Mouse (Mus musculus) intestine, embryonic 15.5 days (tissue): Measurements from ENCODE around the gene Rpl13a. TPM values are rescaled to one million over a fixed set of nuclear protein-coding genes. Genes with fewer than 3 reads are reported as not detected.

Source experiments
- ATAC-seq: fragments of 200-750 bp; cut with Nextera tagmentation; 2 replicates; pipeline ENCODE4 v1.8.0; 2017; ENCODE audit warnings: moderate TSS enrichment, moderate library complexity
- H3K27ac ChIP-seq: fragments of 300-500 bp; sonication (generic); 2 replicates; pipeline ENCODE4 v1.5.1; 2015; ENCODE audit warnings: mild to moderate bottlenecking, inconsistent platforms
- H3K27me3 ChIP-seq: fragments of 300-500 bp; sonication (generic); replicated peaks from 2 replicates; pipeline ENCODE4 v1.6.1; 2015; ENCODE audit warnings: inconsistent platforms
- H3K36me3 ChIP-seq: fragments of 300-500 bp; sonication (generic); 2 replicates; pipeline ENCODE4 v1.6.1; 2015; ENCODE audit warnings: inconsistent platforms
- H3K4me1 ChIP-seq: fragments of 300-500 bp; sonication (generic); replicated peaks from 2 replicates; pipeline ENCODE4 v1.6.1; 2015; ENCODE audit warnings: inconsistent platforms
- H3K4me2 ChIP-seq: fragments of 300-500 bp; sonication (generic); replicated peaks from 2 replicates; pipeline ENCODE4 v1.6.1; 2015; ENCODE audit warnings: mild to moderate bottlenecking, inconsistent platforms
- H3K4me3 ChIP-seq: fragments of 300-500 bp; sonication (generic); replicated peaks from 2 replicates; pipeline ENCODE4 v1.5.1; 2015; ENCODE audit warnings: inconsistent platforms
- H3K9ac ChIP-seq: fragments of 300-500 bp; sonication (generic); 2 replicates; pipeline ENCODE4 v1.6.1; 2015; ENCODE audit warnings: inconsistent platforms
- H3K9me3 ChIP-seq: fragments of 300-500 bp; sonication (generic); 2 replicates; pipeline ENCODE4 v1.6.1; 2016; ENCODE audit warnings: inconsistent platforms
- WGBS: fragments of 180-500 bp; shearing (Covaris S2); methylation state at CpG from one replicate; pipeline ENCODE4 v1.1.7; 2015; 5-methylcytosine and 5-hydroxymethylcytosine counted together
- polyA plus RNA-seq: library from polyadenylated mRNA; unstranded; fragments of >200 nt; fragmentation: Nextera tagmentation; extraction: Ambion mirVana; gene quantifications from 2 replicates; pipeline ENCODE4 v1.2.1, GENCODE M21; 2015

The Rpl13a gene
- polyA plus RNA-seq, 1 experiment from 2014 or later = 1,445 TPM

- Histone ChIP-seq H3K4me2 (peak within 1 kb of the TSS; percentile 61), H3K27ac (peak within 1 kb of the TSS; percentile 83), H3K4me1 (peaks cover 17% of the 10 kb centered on the region), H3K27me3 (no peaks in the 10 kb centered on the region), H3K4me3 (peak within 1 kb of the TSS; percentile 50), H3K36me3 (peaks cover 11% of the 10 kb centered on the region), H3K9ac (peak within 1 kb of the TSS; percentile 64), H3K9me3 (no peaks in the 10 kb centered on the region)
- WGBS = under 1% methylated on average over 16 of the region's 16 CpGs
- ATAC-seq = peak; percentile 91
These were observed 36.5 kb downstream of the Rpl13a start, which contains the start of gene Rcn3 for GRCm38 (mm10) chr7:45092048-45092447. TSS of gene Rcn3 (minus strand) at chr7:45092221.

- Histone ChIP-seq H3K4me2 (peak overlapping the region; percentile 61), H3K9me3 (no peaks in the 10 kb centered on the region), H3K4me3 (peak overlapping the region; percentile 50), H3K36me3 (peaks cover 18% of the 10 kb centered on the region), H3K27ac (peak overlapping the region; percentile 82), H3K4me1 (peaks cover 17% of the 10 kb centered on the region), H3K27me3 (no peaks in the 10 kb centered on the region), H3K9ac (peak overlapping the region; percentile 64)
- 13% methylated on average over 35 of the region's 35 CpGs for WGBS
- ATAC-seq = peak; percentile 56
These were observed 37.3 kb downstream of the Rpl13a start for GRCm38 (mm10) chr7:45091001-45091990.

- WGBS = 78% methylated on average over 13 of the region's 13 CpGs
- Histone ChIP-seq H3K4me2 (peak overlapping the region; percentile 61), H3K4me1 (peaks cover 17% of the 10 kb centered on the region), H3K9me3 (no peaks in the 10 kb centered on the region), H3K27me3 (no peaks in the 10 kb centered on the region), H3K36me3 (peaks cover 22% of the 10 kb centered on the region), H3K27ac (0 out of 2 replicates have a peak overlapping the region, but pooled peaks have one; percentile 82), H3K4me3 (peak overlapping the region; percentile 50), H3K9ac (no peak overlapping the region; the same call in 1 of the 2 replicates)
- no peak for ATAC-seq
These were observed 38.1 kb downstream of the Rpl13a start for GRCm38 (mm10) chr7:45090251-45090977.

- 92% methylated on average over 17 of the region's 17 CpGs for WGBS
- no peak overlapping the region for H3K27ac ChIP-seq
- no peak overlapping the region for H3K4me2 ChIP-seq
- ATAC-seq = no peak
- H3K9me3 ChIP-seq = no peaks in the 10 kb centered on the region
- H3K36me3 ChIP-seq = peaks cover 24% of the 10 kb centered on the region
- peaks cover 13% of the 10 kb centered on the region for H3K4me1 ChIP-seq
- H3K9ac ChIP-seq = no peak overlapping the region
- H3K4me3 ChIP-seq = no peak overlapping the region
- no peaks in the 10 kb centered on the region for H3K27me3 ChIP-seq
These were observed 40.0 kb downstream of the Rpl13a start for GRCm38 (mm10) chr7:45088597-45088996.

- no peak overlapping the region for H3K9ac ChIP-seq
- no peak overlapping the region for H3K4me2 ChIP-seq
- no peak overlapping the region for H3K27ac ChIP-seq
- no peak for ATAC-seq
- peaks cover 13% of the 10 kb centered on the region for H3K4me1 ChIP-seq
- no peaks in the 10 kb centered on the region for H3K9me3 ChIP-seq
- 75% methylated on average over 4 of the region's 4 CpGs for WGBS
- H3K27me3 ChIP-seq = no peaks in the 10 kb centered on the region
- no peak overlapping the region for H3K4me3 ChIP-seq
- peaks cover 30% of the 10 kb centered on the region for H3K36me3 ChIP-seq
These were observed 42.5 kb downstream of the Rpl13a start for GRCm38 (mm10) chr7:45086084-45086483.

- ATAC-seq = no peak
- H3K27me3 ChIP-seq = no peaks in the 10 kb centered on the region
- WGBS = 82% methylated on average over 22 of the region's 22 CpGs
- 0 out of 2 replicates have a peak overlapping the region, but pooled peaks have one; percentile 2 for H3K4me2 ChIP-seq
- peaks cover 28% of the 10 kb centered on the region for H3K36me3 ChIP-seq
- 0 out of 2 replicates have a peak overlapping the region, but pooled peaks have one; percentile 28 for H3K27ac ChIP-seq
- H3K4me1 ChIP-seq = peaks cover 8% of the 10 kb centered on the region; the same call in 1 of the 2 replicates
- no peak overlapping the region for H3K9ac ChIP-seq
- H3K4me3 ChIP-seq = no peak overlapping the region
- no peaks in the 10 kb centered on the region for H3K9me3 ChIP-seq
These were observed 45.2 kb downstream of the Rpl13a start for GRCm38 (mm10) chr7:45083300-45083890.

- Histone ChIP-seq H3K4me3 (no peak overlapping the region), H3K36me3 (peaks cover 26% of the 10 kb centered on the region), H3K4me1 (peaks cover 8% of the 10 kb centered on the region; the same call in 1 of the 2 replicates), H3K4me2 (peak overlapping the region; percentile 36), H3K27ac (peak overlapping the region; percentile 27; the same call in 1 of the 2 replicates), H3K27me3 (no peaks in the 10 kb centered on the region), H3K9me3 (no peaks in the 10 kb centered on the region), H3K9ac (no peak overlapping the region)
- 60% methylated on average over 25 of the region's 25 CpGs for WGBS
- peak; percentile 27; the same call in 1 of the 2 replicates for ATAC-seq
These were observed 45.9 kb downstream of the Rpl13a start for GRCm38 (mm10) chr7:45082401-45083299.

- Histone ChIP-seq H3K9me3 (no peaks in the 10 kb centered on the region), H3K27ac (no peak overlapping the region), H3K9ac (no peak overlapping the region), H3K27me3 (no peaks in the 10 kb centered on the region), H3K4me3 (no peak overlapping the region), H3K4me2 (no peak overlapping the region), H3K36me3 (peaks cover 22% of the 10 kb centered on the region), H3K4me1 (peaks cover 8% of the 10 kb centered on the region; the same call in 1 of the 2 replicates)
- ATAC-seq = no peak
- WGBS = 58% methylated on average over 5 of the region's 5 CpGs
These were observed 47.5 kb downstream of the Rpl13a start for GRCm38 (mm10) chr7:45081016-45081415.

- no peak overlapping the region for H3K4me3 ChIP-seq
- peaks cover 27% of the 10 kb centered on the region for H3K36me3 ChIP-seq
- H3K9ac ChIP-seq = no peak overlapping the region
- ATAC-seq = no peak
- WGBS = under 1% methylated on average over 10 of the region's 10 CpGs
- no peak overlapping the region for H3K27ac ChIP-seq
- peaks cover 8% of the 10 kb centered on the region; the same call in 1 of the 2 replicates for H3K4me1 ChIP-seq
- no peaks in the 10 kb centered on the region for H3K9me3 ChIP-seq
- H3K4me2 ChIP-seq = no peak overlapping the region
- no peaks in the 10 kb centered on the region for H3K27me3 ChIP-seq
These were observed 48.7 kb downstream of the Rpl13a start for GRCm38 (mm10) chr7:45079856-45080255.

- Histone ChIP-seq H3K9ac (no peak overlapping the region), H3K4me2 (no peak overlapping the region), H3K9me3 (no peaks in the 10 kb centered on the region), H3K4me3 (no peak overlapping the region), H3K27ac (no peak overlapping the region), H3K4me1 (peaks cover 8% of the 10 kb centered on the region; the same call in 1 of the 2 replicates), H3K36me3 (peaks cover 26% of the 10 kb centered on the region), H3K27me3 (no peaks in the 10 kb centered on the region)
- WGBS = 28% methylated on average over 9 of the region's 9 CpGs
- no peak; the same call in 1 of the 2 replicates for ATAC-seq
These were observed 50.0 kb downstream of the Rpl13a start for GRCm38 (mm10) chr7:45078513-45078912.

GRCm38 (mm10) chr7:45077829-45078228 lies 50.7 kb downstream of the Rpl13a start:
- H3K9me3 ChIP-seq = no peaks in the 10 kb centered on the region
- H3K36me3 ChIP-seq = peaks cover 24% of the 10 kb centered on the region
- H3K27ac ChIP-seq = no peak overlapping the region
- 90% methylated on average over 2 of the region's 2 CpGs for WGBS
- no peaks in the 10 kb centered on the region for H3K27me3 ChIP-seq
- no peak overlapping the region for H3K4me2 ChIP-seq
- no peak for ATAC-seq
- no peak overlapping the region for H3K9ac ChIP-seq
- no peak overlapping the region for H3K4me3 ChIP-seq
- H3K4me1 ChIP-seq = peaks cover 3% of the 10 kb centered on the region; the same call in 1 of the 2 replicates
